Mouse (Mus musculus) 3134 (cell line): Measurements from ENCODE around the gene Col13a1.

Source experiments
- DNase-seq: peaks from one replicate; pipeline ENCODE4 v3.0.0-alpha.2; 2011; ENCODE audit warnings: low spot score; ENCODE audit not compliant: insufficient read length; ENCODE audit errors: extremely low read depth

Gene Col13a1

GRCm38 (mm10) chr10:61831741-61832140, 147.2 kb downstream of the Col13a1 start:
- no peak for DNase-seq

DNA sequence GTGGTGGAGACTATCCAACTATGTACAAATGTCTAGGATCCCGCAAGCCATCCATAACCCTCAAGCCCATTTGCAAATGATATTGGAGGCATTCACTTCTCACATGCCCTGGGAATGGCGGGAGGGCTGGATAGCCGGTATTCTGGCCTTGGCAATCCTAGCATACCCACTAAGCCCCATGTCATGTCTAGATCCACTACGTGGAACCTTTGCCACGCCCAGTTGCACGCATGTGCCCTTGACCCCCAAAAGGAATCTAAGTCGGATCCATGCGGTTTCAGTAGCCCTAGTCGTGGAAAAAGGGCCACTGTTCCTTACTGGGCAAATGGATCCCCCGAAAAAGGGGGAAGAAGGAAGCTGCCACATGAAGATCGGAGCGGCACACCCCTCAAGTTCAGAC, 147.7 kb downstream of the Col13a1 start:
- no peak for DNase-seq

DNA sequence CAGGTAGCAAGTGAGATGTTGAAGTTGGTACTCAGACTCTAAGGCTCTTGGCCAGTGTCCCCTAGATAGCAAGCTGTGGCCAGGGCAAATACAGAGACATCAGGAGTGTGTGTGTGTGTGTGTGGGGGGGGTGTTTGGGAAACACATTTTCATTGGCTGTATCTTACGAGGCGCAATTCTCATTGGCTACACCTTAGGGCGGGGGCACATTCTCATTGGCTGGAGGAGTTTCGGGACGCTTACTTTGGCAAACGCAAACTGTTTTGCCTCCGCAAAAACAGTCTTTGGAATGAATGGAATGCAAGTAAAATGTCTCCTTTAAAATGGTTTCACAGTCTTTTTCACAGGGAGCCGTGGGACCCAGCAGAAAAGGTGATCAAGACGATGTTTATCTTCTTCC, 148.1 kb downstream of the Col13a1 start:
- DNase-seq = no peak

DNA sequence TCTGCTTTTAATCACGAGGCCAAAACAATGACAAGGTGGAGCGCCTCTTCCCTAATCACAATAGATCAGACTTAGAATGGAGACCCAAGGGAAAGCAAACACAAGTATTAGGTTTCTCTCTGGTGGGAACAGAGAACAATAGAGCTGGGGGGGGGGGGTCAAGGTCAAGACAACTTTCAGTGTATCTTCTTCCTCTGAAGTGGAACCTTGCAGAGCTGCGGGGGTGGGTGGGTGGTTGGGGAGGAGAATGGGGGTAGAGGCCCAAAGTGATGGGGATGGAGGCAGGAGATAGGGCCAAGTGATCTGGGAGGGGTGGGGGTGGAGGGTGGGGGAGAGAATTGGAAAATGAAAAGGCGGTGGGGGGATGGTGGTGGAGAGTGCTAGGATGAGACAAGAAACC, 149.9 kb downstream of the Col13a1 start:
- DNase-seq = no peak

DNA sequence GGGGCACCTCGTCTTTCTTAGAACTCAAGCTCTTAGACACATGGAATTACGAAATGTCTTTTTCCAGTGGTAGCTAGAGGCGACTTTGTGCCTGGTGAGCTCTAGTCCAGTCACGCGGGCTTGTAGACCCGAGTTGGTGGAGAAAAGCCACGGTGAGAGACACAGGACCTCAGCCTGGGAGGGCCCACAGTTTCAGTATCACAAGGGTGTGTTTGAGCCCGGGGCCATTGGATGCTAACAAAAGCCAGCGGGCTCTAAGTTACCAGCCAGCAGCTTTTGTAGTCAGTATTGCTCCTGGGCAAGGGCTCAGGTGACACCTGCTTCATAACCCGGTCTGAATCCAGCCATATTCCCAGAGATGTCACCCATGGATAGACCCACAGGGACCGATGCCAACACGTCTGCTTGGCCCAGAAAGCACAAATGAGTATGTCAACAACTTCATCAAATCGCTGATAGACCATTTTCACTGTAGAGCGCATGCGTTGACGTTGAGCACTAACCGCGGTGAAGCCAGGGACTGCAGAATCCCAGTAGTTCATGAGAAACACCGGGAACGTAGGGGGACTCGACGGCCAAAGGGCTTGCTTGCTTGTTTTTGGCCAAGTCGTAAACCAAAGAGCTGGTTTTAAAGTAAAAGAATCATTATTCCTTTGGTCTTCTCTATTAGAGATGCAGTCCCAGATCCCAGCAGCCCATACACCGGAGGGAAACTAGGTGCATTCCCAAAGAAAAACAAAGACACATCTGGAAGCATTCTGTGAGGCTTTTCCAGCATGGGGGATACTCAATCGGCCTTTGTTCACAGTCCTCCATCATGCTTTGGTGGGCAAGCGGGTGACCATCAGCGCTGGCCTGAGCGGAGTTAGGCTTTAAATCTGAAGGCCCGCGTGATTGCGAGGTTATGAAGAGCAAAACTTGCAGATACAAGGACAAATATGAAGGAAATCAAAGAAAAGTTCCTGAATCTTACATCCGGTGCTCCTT, 150.7 kb downstream of the Col13a1 start:
- DNase-seq = no peak

DNA sequence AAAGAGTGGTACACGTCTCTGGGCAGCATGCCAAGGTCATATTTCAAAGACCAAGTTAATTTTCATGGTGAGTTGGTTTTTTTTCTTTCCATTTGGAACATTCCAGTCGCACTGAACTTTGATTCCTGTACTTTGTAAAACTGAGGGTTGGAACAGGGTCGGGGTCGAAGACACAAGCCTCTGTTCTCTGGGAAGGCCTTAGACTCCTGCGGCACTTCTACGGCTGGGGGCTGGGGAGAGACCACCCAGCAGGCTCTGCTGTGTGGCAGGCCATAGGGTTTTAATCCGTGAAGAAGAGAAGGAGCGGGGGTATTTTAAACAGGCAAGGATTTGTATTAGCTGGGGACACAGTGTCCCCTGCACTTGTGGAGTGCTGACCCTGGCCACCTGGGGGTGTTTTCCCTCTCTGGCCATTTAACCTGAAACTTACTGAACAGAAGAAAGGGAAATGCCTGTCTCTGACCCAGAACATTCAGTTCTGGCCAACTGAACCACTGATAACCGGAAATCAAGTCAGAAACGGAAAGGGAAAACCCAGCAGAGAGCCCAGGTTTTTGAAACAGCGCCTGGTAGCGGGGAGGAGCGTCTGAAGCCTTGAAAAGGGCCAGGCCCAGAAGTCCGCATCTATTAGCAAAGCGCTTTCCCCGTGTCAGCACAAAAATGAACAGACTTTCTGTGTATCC, 152.0 kb downstream of the Col13a1 start:
- DNase-seq = no peak

- DNase-seq = no peak
Observed at GRCm38 (mm10) chr10:61825979-61826752, 152.7 kb downstream of the Col13a1 start.

DNA sequence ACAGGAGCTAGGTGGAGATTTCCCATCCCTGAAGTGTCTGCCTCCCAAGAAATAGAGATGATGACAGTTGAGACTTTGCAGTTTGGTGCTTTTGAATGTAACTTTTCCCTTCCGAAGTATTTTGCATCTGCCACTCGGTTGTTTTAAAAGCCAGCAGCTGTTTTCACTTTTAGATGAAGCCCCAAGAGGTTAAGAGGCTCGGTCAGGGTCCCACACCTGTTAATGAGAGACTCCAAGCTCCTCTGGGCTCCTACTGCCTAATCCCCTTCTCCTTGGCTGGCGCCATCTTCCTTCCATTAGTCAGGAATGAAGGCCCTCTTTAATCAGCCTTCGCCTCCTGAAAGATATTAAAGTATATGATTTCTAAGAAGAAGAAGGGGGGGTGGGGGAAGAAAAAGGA, 153.4 kb downstream of the Col13a1 start:
- DNase-seq = no peak

- no peak for DNase-seq
Observed at GRCm38 (mm10) chr10:61823731-61824115, 155.2 kb downstream of the Col13a1 start.

DNA sequence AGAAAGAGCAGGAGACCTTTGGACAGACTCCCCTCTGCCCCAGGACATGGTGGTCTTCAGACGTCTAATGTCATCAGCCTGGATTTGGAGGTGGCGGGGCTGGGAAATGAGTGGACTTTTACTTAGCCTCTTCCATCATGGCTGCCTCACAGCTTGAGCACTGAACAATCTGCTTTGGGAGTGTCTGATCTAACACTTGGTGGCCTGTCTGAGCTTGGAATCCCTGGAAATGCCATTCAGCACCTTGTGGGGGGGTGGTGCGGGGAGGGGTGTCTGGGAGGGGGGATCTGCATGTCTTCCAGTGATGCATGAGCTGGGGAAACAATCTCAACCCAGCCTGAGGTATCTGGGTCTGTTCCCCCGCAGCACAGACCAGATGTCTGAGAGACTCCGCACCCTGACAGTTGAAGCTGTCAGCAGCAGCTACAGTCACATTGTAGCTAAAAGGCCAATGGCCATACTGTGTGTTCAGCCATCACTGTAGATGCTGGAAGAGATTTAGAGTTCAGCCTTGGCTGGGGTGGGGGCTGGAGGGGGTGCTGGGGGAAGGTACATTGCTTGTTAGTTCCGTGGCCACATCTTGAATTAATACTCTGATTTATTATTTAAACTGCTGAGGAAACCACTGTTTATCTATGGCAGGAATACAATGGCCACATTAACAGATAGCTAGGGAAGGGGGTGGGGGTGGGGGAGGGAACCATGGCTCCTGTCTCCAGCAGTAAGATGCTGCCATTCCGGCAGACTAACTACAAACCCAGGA, 155.8 kb downstream of the Col13a1 start:
- no peak for DNase-seq

DNA sequence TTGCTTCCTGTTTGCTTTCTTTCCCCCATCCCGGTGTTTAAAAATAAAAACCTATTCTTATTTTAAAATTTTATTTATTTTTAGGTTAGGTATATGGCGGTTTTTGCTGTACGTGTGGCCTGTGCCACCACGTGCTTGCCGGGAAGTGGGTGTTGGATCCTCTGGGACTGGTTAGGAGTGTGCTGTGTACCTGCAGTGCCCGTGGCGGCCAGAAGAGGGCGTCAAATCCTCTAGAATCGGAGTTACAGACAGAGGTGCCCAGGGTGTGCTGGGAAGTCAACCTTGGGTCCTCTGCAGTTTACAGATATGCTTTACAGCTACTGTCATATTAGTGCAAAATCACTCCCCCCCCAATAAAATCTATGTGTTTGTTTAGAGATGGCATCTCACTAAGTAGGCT, 158.9 kb downstream of the Col13a1 start:
- no peak for DNase-seq

DNA sequence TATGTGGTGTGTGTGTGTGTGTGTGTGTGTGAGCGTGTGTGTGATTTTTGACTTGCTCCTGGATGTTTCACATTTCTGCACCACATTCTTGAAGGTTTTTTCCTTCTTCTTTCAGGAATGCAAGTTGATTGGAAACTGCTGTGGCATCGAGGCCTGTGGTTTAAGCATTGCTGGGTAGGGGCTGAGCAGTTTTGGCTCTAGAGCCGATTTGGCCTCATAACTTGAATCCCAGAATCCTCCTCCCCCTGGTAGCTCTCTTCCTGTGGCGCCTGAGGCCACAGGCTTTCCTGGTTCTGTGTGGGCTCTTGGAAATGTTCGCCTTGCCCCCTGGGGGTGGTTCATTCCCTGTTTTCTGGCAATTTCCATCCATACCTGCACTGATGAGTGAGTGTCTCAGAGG, 166.9 kb downstream of the Col13a1 start:
- DNase-seq = no peak

DNA sequence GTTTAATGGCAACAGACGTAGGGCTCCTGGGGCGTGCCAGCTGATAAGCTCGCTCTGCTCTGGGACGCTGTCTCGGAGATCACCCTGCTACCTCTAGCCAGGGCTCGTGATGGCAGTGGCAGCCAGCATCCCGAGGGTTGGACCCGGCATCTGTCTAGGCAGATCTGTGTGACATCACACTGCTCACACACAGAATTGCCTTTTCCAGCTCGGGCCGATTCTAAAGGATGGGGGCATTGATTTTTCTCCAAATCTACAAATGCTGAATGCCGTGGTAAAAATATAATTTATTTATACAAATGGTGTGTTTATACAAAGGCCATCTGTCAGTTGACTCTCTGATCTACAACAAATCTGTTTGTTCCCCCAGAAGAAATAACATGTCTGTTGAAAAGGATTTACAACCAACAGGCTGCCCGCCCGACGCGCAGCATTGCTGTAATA, 180.8 kb downstream of the Col13a1 start:
- no peak for DNase-seq

- no peak for DNase-seq
Observed at GRCm38 (mm10) chr10:61795458-61795857, 183.4 kb downstream of the Col13a1 start.

DNA sequence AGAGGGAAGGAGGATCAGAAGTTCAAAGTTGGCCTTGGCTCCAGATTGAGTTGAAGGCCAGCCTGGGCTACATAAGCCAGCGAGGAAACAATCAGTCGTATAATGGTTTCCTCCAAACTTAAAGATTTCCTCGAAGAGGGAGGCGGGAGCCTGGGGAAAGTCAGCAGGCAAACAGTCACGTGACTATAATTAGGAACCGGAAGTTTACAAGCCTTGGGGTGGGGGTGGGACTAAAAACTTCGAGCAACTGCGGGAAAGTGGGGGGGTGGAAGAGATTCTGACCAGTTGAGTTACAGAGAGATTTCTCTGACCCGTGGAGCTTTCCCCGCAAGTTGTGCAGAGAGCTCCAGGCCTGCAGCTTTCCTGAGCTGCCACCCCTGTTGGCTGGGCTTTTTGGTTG, 183.9 kb downstream of the Col13a1 start:
- DNase-seq = no peak

GRCm38 (mm10) chr10:61793015-61793414, 185.9 kb downstream of the Col13a1 start:
- DNase-seq = no peak

- DNase-seq = no peak
Observed at GRCm38 (mm10) chr10:61788499-61788898, 190.4 kb downstream of the Col13a1 start.
